Mouse (Mus musculus): ENCODE data around the gene St6galnac3. TPM values are rescaled to one million over a fixed set of nuclear protein-coding genes. Genes with fewer than 3 reads are reported as not detected.

St6galnac3 gene
- polyA plus RNA-seq, 1 experiment from 2014 or later, result 34.4 TPM

DNA sequence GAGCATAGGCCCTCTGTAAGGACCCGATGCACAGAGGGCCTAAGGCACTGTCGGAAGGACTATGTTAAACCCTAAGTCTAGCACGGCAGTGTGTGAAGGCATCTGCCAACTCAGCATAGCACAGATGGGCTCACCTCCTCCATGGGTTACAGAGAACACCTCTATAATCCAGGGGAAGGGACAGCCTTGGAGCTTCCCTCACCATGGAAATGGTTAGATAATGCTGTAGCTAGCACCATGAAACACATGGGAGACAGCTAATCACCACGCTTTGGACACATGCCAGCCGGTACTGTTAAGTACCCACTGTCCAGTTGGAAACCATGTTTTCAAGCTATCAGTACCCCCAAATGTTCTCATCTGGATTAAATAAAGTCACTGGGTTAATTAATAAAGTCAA is 60.3 kb downstream of the St6galnac3 start:
- peaks cover 37% of the 10 kb centered on the region for H3K4me1 ChIP-seq (replicated peaks; ENCODE audit: insufficient read depth, low read length)
- no peaks in the 10 kb centered on the region for H3K36me3 ChIP-seq (ENCODE audit: insufficient read depth, low read length)
- DNase-seq (ENCODE audit: low spot score) (no peak), ATAC-seq (replicated peaks; ENCODE audit: low FRiP score, low read depth) (no peak)
- no peak for TF ChIP-seq CTCF (IDR thresholded peaks at IDR 0.05; ENCODE audit: low read depth)
- no peaks in the 10 kb centered on the region for H3K27me3 ChIP-seq (ENCODE audit: insufficient read depth, low read length)
- H3K9ac ChIP-seq (ENCODE audit: low read depth, low read length), result no peak overlapping the region
- no peak overlapping the region for H3K4me3 ChIP-seq (replicated peaks; ENCODE audit: low read depth, low read length)
- H3K4me2 ChIP-seq (ENCODE audit: low read length), result no peak overlapping the region
- 76% methylated on average over 5 of the region's 5 CpGs for WGBS
- H3K27ac ChIP-seq, result no peak overlapping the region
- no peaks in the 10 kb centered on the region for H3K9me3 ChIP-seq (replicated peaks; ENCODE audit: low read length)

DNA sequence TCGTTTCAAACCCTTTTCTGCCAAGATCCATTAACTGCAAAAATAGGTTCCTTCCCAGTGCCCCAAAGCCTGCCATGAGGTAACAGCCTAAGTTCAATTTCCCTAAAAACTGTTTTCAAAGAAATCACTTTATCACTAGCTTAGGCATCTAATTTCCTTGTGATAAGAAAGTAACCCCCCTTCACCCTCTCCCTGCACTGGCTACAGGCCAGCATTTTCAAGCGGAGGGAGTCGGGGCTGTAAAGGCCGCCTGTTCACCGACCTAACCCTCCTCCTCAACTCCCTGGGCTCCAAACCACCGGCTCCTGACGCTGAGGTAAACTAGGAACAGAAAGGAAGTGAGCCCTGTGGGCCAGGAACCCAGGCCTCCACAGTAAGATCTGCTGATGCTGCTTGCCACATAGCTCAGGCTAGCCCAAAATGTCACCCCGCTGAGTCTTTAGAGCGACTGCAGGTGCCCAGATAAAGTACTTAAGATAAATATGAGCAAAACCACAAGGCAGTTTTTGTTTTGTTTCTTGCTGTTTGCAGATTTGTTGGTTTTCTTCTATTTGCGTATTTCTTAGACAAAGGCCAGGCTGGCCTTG is 61.0 kb downstream of the St6galnac3 start:
- ATAC-seq (replicated peaks; ENCODE audit: low FRiP score, low read depth) (no peak), DNase-seq (ENCODE audit: low spot score) (peak; percentile 41)

DNA sequence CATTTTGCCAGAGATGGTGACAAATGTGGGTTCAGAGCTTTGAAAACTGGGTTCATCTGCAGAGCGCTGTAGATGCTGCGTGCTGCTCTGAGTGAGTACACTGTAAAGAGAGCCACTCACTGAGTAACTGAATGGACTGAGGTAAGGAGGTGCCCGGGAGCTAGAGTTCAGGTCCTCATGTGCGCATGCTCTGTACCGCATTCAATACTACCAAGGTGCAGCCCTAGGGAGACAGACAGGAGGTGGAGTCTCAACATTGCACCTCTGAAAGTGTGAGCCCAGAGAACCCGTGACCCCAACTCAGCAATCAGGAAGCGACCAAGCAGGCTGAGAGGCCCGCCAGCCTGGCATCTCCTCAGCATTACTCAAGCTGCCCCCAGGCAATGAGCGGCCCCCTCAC is 62.2 kb downstream of the St6galnac3 start:
- Histone ChIP-seq H3K9me3 (replicated peaks; ENCODE audit: low read length) (no peaks in the 10 kb centered on the region), H3K36me3 (ENCODE audit: insufficient read depth, low read length) (no peaks in the 10 kb centered on the region), H3K27ac (no peak overlapping the region), H3K4me3 (replicated peaks; ENCODE audit: low read depth, low read length) (no peak overlapping the region), H3K4me2 (ENCODE audit: low read length) (no peak overlapping the region), H3K4me1 (replicated peaks; ENCODE audit: insufficient read depth, low read length) (peaks cover 21% of the 10 kb centered on the region), H3K9ac (ENCODE audit: low read depth, low read length) (no peak overlapping the region), H3K27me3 (ENCODE audit: insufficient read depth, low read length) (no peaks in the 10 kb centered on the region)
- whole genome bisulfite sequencing, result 73% methylated on average over 9 of the region's 9 CpGs
- DNase-seq (ENCODE audit: low spot score) (no peak), ATAC-seq (replicated peaks; ENCODE audit: low FRiP score, low read depth) (no peak)
- no peak for TF ChIP-seq CTCF (IDR thresholded peaks at IDR 0.05; ENCODE audit: low read depth)

More for the DNA sequence above, 61.0 kb downstream of the St6galnac3 start:
- H3K4me2 ChIP-seq (ENCODE audit: low read length), result no peak overlapping the region
- TF ChIP-seq CTCF (IDR thresholded peaks at IDR 0.05; ENCODE audit: low read depth), result no peak
- H3K4me3 ChIP-seq (replicated peaks; ENCODE audit: low read depth, low read length), result no peak overlapping the region
- no peak overlapping the region for H3K27ac ChIP-seq
- no peaks in the 10 kb centered on the region for H3K9me3 ChIP-seq (replicated peaks; ENCODE audit: low read length)
- no peaks in the 10 kb centered on the region for H3K27me3 ChIP-seq (ENCODE audit: insufficient read depth, low read length)
- H3K36me3 ChIP-seq (ENCODE audit: insufficient read depth, low read length), result no peaks in the 10 kb centered on the region
- H3K9ac ChIP-seq (ENCODE audit: low read depth, low read length), result no peak overlapping the region
- 30% methylated on average over 10 of the region's 10 CpGs for WGBS
- H3K4me1 ChIP-seq (replicated peaks; ENCODE audit: insufficient read depth, low read length), result peaks cover 32% of the 10 kb centered on the region

DNA sequence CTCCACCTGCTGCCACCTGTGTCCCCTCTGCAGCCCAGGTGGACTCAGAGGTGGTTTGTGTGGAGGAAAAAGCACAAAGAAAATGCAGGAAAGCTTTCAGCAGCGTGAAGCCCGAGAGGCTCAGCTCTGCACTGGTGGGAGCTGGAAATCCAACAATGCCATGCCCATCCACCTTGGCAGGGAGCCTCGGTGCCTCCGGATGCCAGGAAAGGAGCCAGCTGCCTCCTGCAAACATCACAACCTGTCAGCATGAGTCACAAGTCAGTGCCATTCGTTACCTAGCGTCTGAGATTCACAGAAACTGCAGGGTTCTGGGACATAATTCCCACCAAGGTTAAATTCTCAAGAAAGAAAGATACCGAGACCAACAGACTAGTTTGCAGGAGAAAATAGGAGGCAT is 63.0 kb downstream of the St6galnac3 start:
- Histone ChIP-seq H3K36me3 (ENCODE audit: insufficient read depth, low read length) (no peaks in the 10 kb centered on the region), H3K9me3 (replicated peaks; ENCODE audit: low read length) (no peaks in the 10 kb centered on the region), H3K27ac (no peak overlapping the region), H3K27me3 (ENCODE audit: insufficient read depth, low read length) (no peaks in the 10 kb centered on the region), H3K9ac (ENCODE audit: low read depth, low read length) (no peak overlapping the region), H3K4me2 (ENCODE audit: low read length) (no peak overlapping the region), H3K4me3 (replicated peaks; ENCODE audit: low read depth, low read length) (no peak overlapping the region), H3K4me1 (replicated peaks; ENCODE audit: insufficient read depth, low read length) (peaks cover 21% of the 10 kb centered on the region)
- ATAC-seq (replicated peaks; ENCODE audit: low FRiP score, low read depth) (no peak), DNase-seq (ENCODE audit: low spot score) (no peak)
- WGBS, result 57% methylated on average over 7 of the region's 7 CpGs
- TF ChIP-seq CTCF (IDR thresholded peaks at IDR 0.05; ENCODE audit: low read depth), result no peak

DNA sequence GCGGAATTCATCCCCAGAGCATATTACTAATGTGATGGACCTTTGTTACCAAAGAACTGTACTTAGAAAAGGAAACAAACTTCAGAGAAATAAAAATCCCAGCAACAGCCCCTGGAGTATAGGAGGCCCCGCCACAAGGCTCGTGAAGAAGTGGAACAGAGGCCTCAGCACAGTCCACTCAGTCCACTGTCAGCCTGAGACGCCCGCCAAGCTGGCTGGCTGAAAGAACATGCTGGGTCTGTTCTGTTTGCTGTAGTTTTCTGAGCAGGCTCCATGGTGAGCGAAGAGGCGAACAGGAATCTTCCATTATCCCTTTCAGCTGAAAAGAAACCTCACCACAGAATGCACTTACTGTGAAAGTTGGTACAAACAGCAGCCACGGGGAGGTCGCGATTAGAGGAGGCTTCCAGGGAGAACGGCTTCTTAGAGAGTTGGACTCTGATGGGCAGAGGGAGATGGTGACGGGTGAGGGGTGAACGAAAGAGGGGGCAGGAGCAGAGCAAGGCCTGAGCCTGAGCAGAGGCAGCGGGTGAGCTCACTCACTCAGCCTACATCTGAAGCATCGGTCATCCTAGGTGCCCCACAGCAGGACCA is 65.3 kb downstream of the St6galnac3 start:
- Histone ChIP-seq H3K4me1 (replicated peaks; ENCODE audit: insufficient read depth, low read length) (peaks cover 21% of the 10 kb centered on the region), H3K27ac (no peak overlapping the region), H3K4me3 (replicated peaks; ENCODE audit: low read depth, low read length) (no peak overlapping the region), H3K4me2 (ENCODE audit: low read length) (no peak overlapping the region), H3K9me3 (replicated peaks; ENCODE audit: low read length) (no peaks in the 10 kb centered on the region), H3K36me3 (ENCODE audit: insufficient read depth, low read length) (no peaks in the 10 kb centered on the region), H3K27me3 (ENCODE audit: insufficient read depth, low read length) (no peaks in the 10 kb centered on the region), H3K9ac (ENCODE audit: low read depth, low read length) (no peak overlapping the region)
- TF ChIP-seq CTCF (IDR thresholded peaks at IDR 0.05; ENCODE audit: low read depth), result no peak
- ATAC-seq (replicated peaks; ENCODE audit: low FRiP score, low read depth) (no peak), DNase-seq (ENCODE audit: low spot score) (no peak)
- 80% methylated on average over 15 of the region's 15 CpGs for WGBS

DNA sequence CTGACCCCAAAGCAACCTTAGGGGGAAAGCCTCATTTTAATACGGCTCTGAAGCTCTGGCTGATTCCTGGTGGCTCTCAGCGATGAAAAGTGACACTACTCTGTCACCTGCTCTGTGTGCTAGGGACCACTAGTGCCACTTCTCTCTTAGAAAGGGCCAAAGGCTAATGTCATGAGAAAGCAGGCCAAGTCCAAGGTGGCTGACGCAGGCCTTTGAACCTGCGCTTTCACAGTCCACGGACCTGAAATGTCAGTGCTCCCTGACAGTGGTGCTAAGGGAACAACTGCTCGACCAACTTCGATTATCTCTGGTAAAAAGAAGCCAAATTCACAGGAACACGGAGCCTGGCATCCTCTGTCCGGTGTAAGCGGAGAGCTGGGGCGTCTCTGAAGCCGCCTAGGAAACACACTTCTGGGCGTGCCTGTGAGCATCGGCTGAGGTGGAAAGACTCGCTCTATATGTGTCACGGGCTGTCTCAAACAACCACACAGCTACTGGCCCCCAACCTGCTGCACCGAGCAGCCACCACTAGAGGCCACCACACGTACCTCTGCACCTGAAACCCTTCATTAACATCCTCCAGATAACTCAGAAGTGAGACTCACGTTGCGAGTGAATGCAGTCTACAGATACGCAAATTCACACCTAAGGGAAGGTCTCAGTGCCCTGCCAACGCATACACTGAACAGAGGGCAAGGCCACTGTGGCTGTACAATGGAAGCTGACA is 66.8 kb downstream of the St6galnac3 start:
- no peaks in the 10 kb centered on the region for H3K9me3 ChIP-seq (replicated peaks; ENCODE audit: low read length)
- no peaks in the 10 kb centered on the region for H3K27me3 ChIP-seq (ENCODE audit: insufficient read depth, low read length)
- DNase-seq (ENCODE audit: low spot score) (peak; percentile 71), ATAC-seq (replicated peaks; ENCODE audit: low FRiP score, low read depth) (peak; percentile 43; the same call in 1 of the 2 replicates)
- H3K4me2 ChIP-seq (ENCODE audit: low read length), result no peak overlapping the region
- TF ChIP-seq CTCF (IDR thresholded peaks at IDR 0.05; ENCODE audit: low read depth), result peak; percentile 86
- peaks cover 18% of the 10 kb centered on the region for H3K4me1 ChIP-seq (replicated peaks; ENCODE audit: insufficient read depth, low read length)
- no peak overlapping the region for H3K4me3 ChIP-seq (replicated peaks; ENCODE audit: low read depth, low read length)
- H3K27ac ChIP-seq, result no peak overlapping the region
- WGBS, result 67% methylated on average over 22 of the region's 22 CpGs
- no peaks in the 10 kb centered on the region for H3K36me3 ChIP-seq (ENCODE audit: insufficient read depth, low read length)
- H3K9ac ChIP-seq (ENCODE audit: low read depth, low read length), result no peak overlapping the region

All from kidney, postnatal 0 days (tissue).